Mouse (Mus musculus) kidney, postnatal 25 days (tissue): ENCODE measurements around the gene Cetn3.

Source experiments
- DNase-seq, 2 experiments: peaks; one replicate each; pipeline ENCODE4 v3.0.0; 2021; ENCODE audit warnings: mixed read lengths in 2 of 2

The Cetn3 gene

GRCm38 (mm10) chr13:81782971-81783404 lies at the start of gene Cetn3:
Gene Cetn3, plus strand, starts transcription at chr13:81783077.
- DNase-seq = peak; percentile 93 to 97

- no peak for DNase-seq
Observed at GRCm38 (mm10) chr13:81736606-81737005, 46.3 kb upstream of the Cetn3 start.

DNA sequence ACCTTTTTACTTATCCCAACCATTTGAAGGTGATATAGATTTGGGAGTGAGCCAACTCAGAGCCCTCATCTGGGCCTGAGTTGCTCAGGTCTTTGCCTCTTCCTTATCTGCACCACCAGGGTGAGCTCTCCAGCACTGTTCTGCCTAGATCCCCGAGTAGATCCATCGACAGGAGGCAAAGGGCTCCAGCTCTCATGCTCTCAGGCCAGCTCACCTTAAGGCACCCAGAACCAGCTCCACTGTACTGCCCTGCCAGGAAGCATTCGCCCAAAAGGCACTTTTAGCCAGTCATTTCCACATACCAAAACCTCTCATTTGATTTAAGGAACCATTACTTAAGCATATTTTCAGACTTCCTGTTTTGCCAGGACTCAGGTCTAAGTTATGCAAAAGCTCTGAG lies 42.0 kb upstream of the Cetn3 start:
- DNase-seq = peak in 1 of 2 experiments; percentile 34

- DNase-seq = peak in 1 of 2 experiments; percentile 48
Observed at GRCm38 (mm10) chr13:81743391-81744091, 39.3 kb upstream of the Cetn3 start.

- no peak for DNase-seq
Observed at GRCm38 (mm10) chr13:81744092-81744396, 38.8 kb upstream of the Cetn3 start.

DNA sequence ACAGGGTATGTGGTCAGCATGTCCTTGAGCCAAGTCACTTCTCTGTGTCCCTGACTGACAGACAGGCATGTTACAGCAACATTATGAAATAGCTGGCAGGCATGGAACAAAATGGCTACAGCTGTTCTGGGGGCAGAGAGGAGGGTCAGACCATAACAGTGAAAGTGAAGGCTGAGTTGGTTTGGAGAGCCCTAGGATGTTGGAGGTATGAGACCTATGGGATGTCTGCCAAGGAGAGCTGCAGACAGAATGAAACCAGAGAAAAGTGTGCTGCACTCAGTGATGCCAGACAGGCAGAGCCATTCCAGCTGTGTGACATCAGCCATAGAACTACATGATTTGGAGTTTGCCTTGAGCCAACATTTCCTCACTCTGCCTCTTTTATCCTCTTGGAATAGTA lies 28.0 kb upstream of the Cetn3 start:
- no peak for DNase-seq

DNA sequence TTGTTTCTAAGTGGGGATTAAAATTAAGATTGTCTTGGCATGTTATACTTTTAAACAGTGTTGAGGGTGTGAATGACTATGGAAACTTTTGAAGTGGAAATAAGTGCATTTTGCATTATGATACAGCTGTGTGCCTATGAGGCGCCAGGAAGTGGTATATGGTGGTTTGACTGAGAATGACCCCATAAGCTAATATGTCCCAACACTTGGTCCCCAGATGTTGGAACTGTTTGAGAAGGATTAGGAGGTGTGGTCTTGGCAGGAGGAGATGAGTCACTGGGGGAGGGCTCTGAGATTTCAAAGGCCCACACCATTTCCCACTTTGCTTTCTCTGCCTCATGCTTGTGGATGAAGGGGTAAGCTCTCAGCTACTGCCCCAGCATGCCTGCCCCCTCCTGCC lies 27.6 kb upstream of the Cetn3 start:
- DNase-seq = no peak

DNA sequence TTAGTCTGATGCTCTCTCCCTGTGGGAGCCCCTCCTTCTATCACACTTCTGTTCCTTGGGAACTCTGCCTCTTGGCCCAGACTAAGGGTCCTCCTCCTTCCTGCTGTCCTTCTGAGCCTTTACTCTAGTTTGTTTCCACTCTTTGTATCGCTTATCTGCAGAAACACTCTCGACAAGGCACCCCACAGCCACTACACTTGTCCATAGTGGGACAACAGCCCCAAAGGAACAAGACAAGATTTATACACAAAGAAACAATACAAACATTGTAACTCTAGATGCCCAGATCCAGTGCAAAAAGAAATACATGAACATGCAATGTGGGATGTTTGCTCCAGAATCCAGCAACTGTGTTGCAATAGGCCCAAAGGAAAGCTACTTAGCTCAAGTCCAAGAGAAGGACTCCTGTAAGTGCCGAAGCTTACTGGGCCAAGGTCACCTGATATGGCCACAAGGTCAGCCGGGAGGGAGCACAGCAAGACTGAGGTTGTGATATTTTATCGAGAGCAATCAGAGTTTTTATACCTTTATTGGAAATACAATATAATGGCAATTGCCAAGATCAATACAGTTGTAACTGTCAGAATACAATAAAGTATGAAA lies 25.7 kb upstream of the Cetn3 start:
- DNase-seq = no peak

DNA sequence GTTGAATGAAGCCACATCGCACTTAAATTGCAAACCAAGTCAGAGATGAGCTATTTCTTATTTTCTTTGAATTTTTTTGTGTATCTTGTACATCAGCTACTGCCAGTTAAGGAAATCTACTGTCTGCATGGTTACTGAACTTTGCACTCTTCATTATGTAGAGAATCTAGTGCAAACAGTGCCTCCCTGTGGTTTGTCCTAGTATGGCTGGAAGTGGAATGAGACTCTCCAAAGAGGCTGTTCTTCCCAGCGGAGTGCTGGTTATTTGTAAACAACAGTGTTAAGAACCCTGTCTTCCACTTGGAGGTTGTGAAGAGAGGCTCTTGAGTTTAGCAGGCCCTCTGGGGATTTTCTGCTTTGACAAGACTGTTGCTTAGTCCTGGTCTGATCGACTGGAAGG lies 22.5 kb upstream of the Cetn3 start:
- peak; percentile 42 to 75 for DNase-seq

- DNase-seq = peak in 1 of 2 experiments; percentile 53
Observed at GRCm38 (mm10) chr13:81761566-81762186, 21.2 kb upstream of the Cetn3 start.

DNA sequence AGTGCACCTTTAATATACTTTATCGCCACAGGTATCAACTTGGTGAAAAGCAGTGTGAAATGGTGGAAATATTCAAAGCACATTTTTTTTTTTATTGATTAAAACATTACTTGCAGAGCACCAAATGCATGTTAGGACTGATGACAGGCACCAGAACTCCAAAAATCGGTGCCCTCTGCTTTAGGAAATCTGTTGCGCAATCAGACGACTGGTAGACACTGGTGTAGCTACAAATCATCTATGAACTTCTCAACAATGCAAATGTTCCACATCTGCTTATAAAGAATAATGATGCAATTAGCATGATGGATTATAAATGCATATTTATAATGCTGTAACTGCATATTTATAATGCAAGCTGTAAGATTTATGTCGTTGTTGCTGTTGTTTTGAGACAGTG lies 18.7 kb upstream of the Cetn3 start:
- DNase-seq = no peak

GRCm38 (mm10) chr13:81767038-81767659 lies 15.7 kb upstream of the Cetn3 start:
- peak; percentile 66 to 84 for DNase-seq

GRCm38 (mm10) chr13:81776217-81776616 lies 6.7 kb upstream of the Cetn3 start:
- DNase-seq = no peak

GRCm38 (mm10) chr13:81782475-81782874 lies 402 bp upstream of the Cetn3 start:
- no peak for DNase-seq

GRCm38 (mm10) chr13:81783405-81784342 lies 797 bp downstream of the Cetn3 start:
- DNase-seq = peak; percentile 98

DNA sequence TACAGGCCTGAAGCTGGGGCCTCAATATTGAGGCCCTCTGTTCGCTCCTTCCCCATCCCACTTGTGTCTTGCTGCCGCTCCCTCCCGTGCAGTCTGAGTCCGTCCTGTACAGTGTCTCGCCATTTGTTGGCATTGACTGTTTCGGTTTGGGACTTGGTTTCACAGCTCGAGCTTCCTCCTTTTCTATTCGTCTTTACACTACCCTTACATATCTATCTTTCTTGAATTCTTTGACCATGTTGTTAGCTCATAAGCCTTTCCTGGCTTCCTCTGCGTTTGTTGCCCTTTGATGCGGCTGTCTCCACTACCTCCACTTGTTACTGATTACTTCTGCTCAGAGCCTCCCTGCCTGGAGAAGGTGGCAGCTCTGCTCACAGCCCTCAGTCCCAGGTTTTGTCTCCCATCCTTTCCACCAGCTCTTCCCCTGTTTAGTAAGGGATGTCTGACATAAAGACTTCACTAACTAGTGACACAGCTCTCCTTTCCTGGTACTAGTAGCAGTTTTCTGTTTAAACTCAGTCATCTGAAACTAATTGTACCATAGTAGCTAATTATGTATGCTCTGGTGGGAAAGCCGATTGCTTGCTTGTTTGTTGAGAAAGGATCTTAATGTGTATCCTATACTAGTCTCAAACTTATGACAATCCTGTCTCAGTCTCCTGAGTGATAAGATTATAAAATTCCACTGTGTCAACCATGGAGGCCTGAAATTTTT lies 3.0 kb downstream of the Cetn3 start:
- DNase-seq = no peak

DNA sequence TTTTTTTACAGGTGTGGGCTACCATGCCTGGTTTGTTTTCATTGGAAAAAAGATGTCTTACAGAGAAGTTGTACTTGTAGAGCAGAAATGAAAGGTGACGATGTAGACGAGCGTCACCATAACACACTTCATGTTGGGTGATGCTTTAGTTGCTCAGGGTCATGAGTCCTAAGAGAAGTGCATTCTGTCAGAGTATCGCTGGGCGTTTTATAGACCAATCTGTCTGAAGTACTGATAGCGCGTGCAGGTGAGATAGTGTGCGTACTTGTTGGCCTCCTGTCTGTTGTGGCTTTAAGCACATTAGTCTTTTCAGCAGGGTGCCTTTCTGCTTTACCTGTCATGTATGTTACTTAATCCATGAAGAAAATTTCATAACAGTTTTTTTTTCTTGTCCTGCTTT lies 7.3 kb downstream of the Cetn3 start:
- DNase-seq = no peak

GRCm38 (mm10) chr13:81791861-81792260 lies 9.0 kb downstream of the Cetn3 start:
- DNase-seq = peak in 1 of 2 experiments; percentile 9

DNA sequence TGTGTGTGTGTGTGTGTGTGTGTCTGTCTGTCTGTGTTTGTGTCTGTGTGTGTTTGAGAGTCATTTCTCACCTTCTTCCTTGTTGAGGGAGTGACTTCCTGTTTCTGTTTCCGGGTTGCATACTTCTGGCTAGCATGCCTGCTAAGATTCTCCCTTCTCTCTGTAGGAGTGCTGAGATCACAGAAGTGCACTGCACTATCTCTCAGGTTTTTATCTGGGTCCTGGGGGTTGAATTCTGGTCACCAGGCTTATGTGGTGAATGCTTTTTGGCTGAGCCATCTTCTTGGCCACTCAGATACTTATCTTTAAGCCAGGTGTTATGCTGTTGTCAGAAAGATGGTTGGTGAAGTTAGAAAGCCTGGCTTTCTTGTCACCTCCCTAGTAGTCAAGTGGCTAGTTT lies 11.0 kb downstream of the Cetn3 start:
- DNase-seq = no peak

DNA sequence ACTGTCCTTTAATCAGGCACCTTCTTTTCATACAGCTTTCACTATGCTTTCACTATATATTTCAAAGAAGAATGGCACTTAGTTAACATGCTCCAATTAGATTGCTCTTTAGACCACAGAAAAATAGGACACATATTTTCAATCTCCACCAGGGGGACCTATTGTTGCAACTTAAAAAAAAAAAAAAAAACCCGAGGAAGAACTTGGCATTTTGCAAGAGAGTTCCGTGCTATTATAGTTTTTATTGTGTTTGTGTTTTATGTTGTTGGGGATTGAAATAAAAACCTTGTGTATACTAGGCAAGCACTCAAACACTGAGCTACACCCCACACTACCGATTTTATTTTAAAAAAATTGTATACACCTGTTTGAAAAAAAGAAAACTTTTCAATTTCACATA lies 18.2 kb downstream of the Cetn3 start:
- no peak for DNase-seq

- no peak for DNase-seq
Observed at GRCm38 (mm10) chr13:81803713-81804112, 20.8 kb downstream of the Cetn3 start.

- no peak for DNase-seq
Observed at GRCm38 (mm10) chr13:81822750-81823149, 39.9 kb downstream of the Cetn3 start.
